Mouse (Mus musculus): ENCODE data around the gene Crim1. TPM values are rescaled to one million over a fixed set of nuclear protein-coding genes. Genes with fewer than 3 reads are reported as not detected.
A peak's percentile ranks its signal among the peaks of the same experiment; 100 is the strongest.

Gene Crim1
- total RNA-seq (2021) = 10 to 100 TPM; 44.8 to 47.1 TPM

- intact Hi-C loops (cut with DNase I) = loop anchor here (5.0 kb wide), 4 partner anchors 162 to 402 kb away; no protein-coding TSS in a partner anchor
- peak; percentile 81 to 87 for DNase-seq
Observed at GRCm38 (mm10) chr17:78199626-78200560, at the start of gene Crim1. Crim1 (plus strand) TSS chr17:78200248.

DNA sequence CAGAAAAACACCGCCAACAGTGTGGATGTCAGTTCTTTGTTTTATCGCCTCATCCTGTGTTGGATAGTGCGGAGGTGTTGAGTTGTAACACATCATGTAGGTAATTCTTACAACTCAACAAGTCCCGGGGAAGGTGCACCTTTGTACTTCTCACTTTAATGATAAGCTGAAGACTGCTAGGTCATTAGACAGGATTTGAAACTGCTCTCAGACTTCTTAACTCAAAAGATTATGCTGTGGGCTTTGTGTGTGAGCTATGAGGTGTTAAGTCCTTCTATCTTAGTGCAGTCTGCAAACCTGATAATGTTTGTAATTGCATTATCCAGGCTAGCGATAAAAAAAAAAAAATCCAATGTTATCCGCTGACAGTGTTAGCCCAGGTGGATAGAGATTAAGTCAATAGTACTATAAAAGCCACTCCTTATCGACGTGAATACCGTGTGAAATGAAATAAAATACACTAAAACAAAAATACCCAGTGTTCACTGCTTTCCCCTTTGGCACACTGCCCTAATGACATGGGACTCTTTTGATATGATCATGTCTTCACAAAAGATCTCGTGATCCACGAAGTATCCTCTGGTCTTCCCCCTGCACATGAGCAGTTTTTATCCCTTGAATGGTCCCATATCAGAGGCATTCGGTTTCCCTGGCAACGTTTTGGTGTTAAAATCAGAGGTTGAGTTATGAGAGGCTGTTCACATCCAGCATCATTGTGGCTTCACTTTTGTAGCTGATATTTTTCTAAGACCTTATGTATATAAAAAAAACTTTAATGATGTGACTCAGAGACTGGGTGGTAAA lies 48.4 kb upstream of the Crim1 start:
- intact Hi-C loops (cut with DNase I) = no loop called here
- no peak for DNase-seq

DNA sequence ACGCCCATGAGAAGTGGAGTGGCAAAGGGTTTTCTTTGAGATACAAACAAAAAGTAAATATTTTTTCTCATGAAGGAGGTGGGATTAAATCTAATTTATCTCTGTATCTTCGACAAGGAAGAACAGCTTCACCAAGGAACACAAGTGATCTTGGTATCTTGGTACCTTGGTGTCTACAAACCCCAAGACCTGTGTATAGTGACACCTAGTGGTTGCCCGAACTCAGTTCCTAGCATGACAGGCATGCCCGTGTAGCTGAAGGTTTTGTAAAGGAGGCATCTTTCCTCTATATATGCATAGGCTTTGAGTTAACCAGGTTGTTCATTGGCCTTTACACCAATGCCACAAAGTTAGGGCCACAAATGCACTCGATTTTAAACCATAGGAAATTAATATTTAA lies 36.8 kb upstream of the Crim1 start:
- DNase-seq = peak; percentile 40 to 57
- intact Hi-C loops (cut with DNase I) = loop anchor here (5.0 kb wide), 1 partner anchor 1866 kb away; no protein-coding TSS in a partner anchor

DNA sequence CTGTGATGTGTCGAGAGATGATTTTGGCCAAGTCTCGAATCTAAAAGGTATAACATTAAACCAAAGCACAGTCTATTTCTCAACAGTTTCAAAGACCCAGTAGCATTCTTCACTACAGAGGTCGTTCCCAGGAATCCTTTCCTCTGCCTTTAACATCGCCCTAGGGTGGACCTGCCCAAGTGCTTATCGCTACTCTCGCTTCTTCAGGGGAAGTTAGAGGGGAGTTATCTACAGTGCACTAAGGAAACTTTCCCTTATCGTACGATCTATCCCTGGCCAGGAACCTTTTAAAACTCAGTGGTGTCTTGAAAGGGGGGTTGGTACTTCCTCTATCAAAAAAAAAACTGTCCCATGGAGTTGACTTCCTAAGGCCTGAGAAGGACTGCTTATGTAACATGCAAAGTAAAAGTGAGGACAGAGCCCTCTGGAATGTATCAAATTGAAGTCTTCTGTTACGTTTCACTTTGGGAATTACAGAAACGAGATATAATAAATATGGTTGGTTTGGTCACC lies 36.3 kb upstream of the Crim1 start:
- DNase-seq = no peak
- intact Hi-C loops (cut with DNase I) = loop anchor here (5.0 kb wide), 1 partner anchor 1866 kb away; no protein-coding TSS in a partner anchor

GRCm38 (mm10) chr17:78165855-78166254 lies 34.2 kb upstream of the Crim1 start:
- intact Hi-C loops (cut with DNase I) = no loop called here
- DNase-seq = no peak

DNA sequence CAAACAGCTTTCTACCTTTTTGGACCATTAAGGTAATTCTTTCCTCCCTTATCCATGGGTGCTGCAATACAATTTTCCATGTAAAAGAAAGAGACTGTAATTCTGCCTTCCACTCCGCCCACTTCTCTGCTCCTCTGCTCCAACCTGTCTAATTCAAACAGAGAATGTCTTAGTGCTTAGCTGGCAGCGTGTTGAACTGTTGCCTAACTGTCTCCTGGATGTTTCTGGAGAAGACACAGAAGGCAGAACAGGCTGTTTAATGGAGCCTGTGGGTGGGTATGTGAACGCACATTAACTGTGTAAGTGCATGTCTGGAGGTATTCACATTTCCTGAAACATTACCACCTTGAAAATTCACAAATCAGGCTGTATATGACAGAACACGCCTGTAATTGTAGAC lies 33.5 kb upstream of the Crim1 start:
- intact Hi-C loops (cut with DNase I) = no loop called here
- no peak for DNase-seq

GRCm38 (mm10) chr17:78172371-78172770 lies 27.7 kb upstream of the Crim1 start:
- intact Hi-C loops (cut with DNase I) = no loop called here
- no peak for DNase-seq

DNA sequence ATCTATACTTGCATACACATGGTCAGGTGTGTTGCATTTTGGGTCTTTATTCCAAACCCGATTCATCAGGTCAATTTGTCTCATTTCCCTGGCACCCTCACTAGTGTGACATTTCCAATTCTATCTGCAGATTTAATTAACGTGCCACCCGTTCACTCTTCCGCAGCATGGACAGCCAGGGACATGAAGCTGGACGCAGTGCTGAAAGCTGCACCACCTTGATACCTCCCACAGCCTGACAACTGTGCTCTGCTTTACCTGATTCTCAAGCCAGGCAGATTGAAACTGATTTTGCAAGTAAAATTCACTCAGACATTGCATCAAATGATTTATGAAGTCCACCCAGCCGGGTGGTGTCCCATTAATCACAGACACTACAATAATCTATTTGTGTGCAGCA lies 19.3 kb upstream of the Crim1 start:
- no peak for DNase-seq
- intact Hi-C loops (cut with DNase I) = no loop called here

DNA sequence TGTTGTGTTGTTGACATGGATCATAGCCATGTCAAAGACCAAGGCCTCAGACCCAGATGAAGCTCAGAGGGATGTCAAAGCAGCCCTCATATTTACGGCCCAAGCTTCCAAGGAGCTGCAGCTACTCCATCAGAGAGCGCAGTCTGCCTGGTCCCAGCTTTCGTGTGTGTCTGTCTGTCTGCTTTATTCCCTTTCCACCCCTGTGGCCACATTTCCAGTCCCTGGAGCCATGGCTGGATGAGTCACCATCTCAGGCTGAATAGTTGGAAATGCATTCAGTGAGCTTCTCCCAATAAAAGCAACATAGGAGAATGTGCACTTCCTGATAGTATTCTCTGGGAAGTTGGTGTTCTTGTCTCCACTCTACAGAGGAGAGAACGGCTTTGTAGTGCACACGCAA lies 3.9 kb upstream of the Crim1 start:
- intact Hi-C loops (cut with DNase I) = loop anchor here (5.0 kb wide), 3 partner anchors 176 to 406 kb away; no protein-coding TSS in a partner anchor
- DNase-seq = no peak

DNA sequence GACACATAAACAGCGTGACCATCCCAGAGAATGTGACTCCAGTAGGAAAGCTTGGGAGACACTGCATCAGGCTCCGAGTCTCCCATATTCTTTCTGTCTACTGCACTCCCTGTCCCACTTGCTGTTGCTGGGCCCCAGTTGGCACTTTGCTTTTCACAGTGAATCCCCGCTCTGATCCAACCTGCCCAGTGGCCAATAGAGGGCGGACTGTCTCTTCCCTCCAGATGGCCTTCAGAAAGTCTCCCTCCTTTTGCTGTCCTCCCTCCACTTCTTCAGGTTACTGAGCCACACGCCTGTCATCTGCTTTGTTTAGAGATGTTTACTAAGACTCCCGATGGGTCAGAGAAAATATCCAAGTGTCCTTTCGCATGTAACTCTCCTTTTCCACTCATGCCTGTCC lies 2.9 kb upstream of the Crim1 start:
- intact Hi-C loops (cut with DNase I) = loop anchor here (1.0 to 5.0 kb wide), 5 partner anchors 175 to 405 kb away; no protein-coding TSS in a partner anchor

DNA sequence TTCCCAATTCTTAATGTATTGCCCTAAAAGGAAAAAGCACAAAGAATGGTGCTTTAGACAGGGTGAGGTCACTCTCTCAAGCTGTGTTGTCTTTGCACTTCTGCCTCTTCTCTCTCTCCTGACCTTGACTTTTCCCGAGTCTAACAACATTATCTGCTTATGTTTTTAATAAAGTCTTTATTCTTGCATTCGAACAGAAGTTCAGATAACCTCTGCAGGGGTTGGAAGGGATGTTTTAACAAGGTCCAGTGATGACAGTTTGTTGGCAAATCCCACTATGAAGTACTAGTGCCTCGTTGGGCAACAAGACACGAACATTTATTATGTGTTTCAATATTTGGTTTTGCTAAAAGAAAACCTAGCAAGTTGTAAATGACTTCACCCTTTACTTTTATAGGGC lies 1.9 kb upstream of the Crim1 start:
- intact Hi-C loops (cut with DNase I) = loop anchor here (5.0 kb wide), 3 partner anchors 174 to 404 kb away; no protein-coding TSS in a partner anchor
- peak in 1 of 2 experiments; percentile 43 for DNase-seq

More for the DNA sequence above, 2.9 kb upstream of the Crim1 start:
- peak; percentile 74 to 80 for DNase-seq

DNA sequence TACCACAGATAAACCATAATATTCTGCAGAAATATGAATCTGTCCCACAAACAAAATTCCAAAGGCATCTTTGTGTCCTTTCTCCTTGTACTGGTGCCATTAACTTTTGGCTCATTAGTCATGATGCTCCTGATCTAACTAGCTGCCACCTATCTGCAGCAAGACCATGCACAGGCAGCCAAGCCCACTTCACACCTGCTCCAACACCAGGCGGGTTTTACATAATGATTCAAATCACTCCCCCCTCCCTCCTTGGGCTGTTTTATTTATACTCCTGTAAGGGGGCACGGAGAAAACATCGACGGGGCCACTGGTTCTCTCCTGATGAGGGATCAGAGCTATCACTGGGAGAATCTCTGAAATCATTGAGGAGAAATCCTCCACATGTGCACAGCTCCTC lies 1.2 kb upstream of the Crim1 start:
- intact Hi-C loops (cut with DNase I) = loop anchor here (5.0 kb wide), 3 partner anchors 173 to 403 kb away; no protein-coding TSS in a partner anchor
- DNase-seq = no peak

DNA sequence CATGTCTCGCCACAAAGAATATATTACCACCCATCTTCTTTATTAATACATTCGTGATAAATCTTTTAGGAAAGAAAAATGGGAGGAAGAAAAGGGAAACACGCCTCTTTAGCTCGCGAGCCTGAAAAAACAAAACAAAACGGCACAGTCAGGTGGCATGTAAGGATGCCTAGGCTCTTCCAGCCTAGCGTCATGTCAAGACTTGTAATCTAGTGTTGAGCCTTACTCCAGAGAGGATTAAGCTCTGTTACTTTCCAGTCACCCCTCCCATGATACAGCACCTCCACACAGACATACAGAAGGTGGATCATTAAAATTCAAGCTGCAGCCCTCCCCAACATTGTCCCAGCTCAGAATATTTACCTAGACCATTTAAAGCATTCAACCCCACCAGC lies 820 bp upstream of the Crim1 start:
- intact Hi-C loops (cut with DNase I) = loop anchor here (5.0 kb wide), 3 partner anchors 173 to 403 kb away; no protein-coding TSS in a partner anchor
- no peak for DNase-seq

- DNase-seq = peak; percentile 58 to 61
- intact Hi-C loops (cut with DNase I) = loop anchor here (1.0 to 5.0 kb wide), 2 partner anchors 44 to 162 kb away; no protein-coding TSS in a partner anchor
Observed at GRCm38 (mm10) chr17:78200561-78201220, 643 bp downstream of the Crim1 start.

- peak; percentile 45 to 58 for DNase-seq
- intact Hi-C loops (cut with DNase I) = loop anchor here (1.0 to 5.0 kb wide), 3 partner anchors 43 to 161 kb away; no protein-coding TSS in a partner anchor
Observed at GRCm38 (mm10) chr17:78201221-78202058, 1.4 kb downstream of the Crim1 start.

- DNase-seq = no peak
- intact Hi-C loops (cut with DNase I) = loop anchor here (2.0 to 5.0 kb wide), 2 partner anchors 91 to 160 kb away; no protein-coding TSS in a partner anchor
Observed at GRCm38 (mm10) chr17:78202221-78202620, 2.2 kb downstream of the Crim1 start.

DNA sequence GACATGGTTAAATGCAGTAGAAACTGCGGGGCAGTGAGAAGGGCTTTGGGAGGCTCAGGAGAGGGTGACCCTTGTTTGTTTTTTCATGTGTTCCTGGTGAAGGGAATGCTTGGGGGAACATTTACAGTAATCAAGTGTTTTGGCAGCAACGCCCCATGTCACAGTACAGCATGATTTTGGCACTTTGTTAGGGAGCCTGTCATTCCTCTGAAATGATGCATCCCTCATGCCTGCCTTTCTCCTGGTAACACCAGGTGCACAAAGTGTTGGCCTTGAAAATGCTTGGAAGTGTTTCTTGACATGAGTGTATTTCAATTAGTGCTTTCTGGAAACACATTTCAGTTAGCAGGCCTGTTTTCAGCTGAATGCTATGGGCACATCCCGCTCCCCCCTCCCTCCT lies 2.7 kb downstream of the Crim1 start:
- intact Hi-C loops (cut with DNase I) = loop anchor here (2.0 to 5.0 kb wide), 2 partner anchors 90 to 160 kb away; no protein-coding TSS in a partner anchor

GRCm38 (mm10) chr17:78203478-78203877 lies 3.4 kb downstream of the Crim1 start:
- DNase-seq = no peak
- intact Hi-C loops (cut with DNase I) = loop anchor here (2.0 to 5.0 kb wide), 2 partner anchors 89 to 159 kb away; no protein-coding TSS in a partner anchor

More for the DNA sequence above, 2.7 kb downstream of the Crim1 start:
- DNase-seq = no peak

DNA sequence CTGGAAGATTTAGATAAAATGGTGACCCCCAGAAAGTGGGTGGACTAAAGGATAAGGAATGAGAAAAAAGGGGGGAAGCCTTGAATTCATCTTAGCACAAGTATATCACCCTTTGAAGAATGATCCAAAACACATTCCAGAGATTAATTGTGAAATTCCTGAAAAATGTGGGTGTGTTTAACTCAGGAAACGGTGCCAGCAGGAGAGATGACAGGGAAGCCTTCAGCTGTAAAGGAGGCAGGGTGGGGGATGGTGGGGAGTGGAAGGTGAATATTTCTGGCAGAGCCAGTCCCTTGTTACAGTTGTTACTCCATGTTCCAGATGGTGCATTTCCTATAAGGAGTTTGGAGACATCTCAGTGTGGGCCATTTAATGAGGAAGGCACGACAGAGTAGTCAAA lies 6.4 kb downstream of the Crim1 start:
- intact Hi-C loops (cut with DNase I) = no loop called here
- no peak for DNase-seq

All from heart, postnatal 10 days (tissue).